Mouse (Mus musculus) frontal cortex, postnatal 10 days (tissue): ENCODE results near the gene Ppcdc.
A peak's percentile ranks its signal among the peaks of the same experiment; 100 is the strongest.
"Not testable (repeated sequence)": the region's sequence is repeated elsewhere in the genome, so short reads cannot be mapped to it uniquely, and the experiment has no call there.

ENCODE experiments used
- DNase-seq, 2 experiments: peaks; one replicate each; pipeline ENCODE4 v3.0.0; 2022; ENCODE audit warnings: low spot score in 2 of 2, mixed read lengths in 1 of 2

The Ppcdc gene

DNA sequence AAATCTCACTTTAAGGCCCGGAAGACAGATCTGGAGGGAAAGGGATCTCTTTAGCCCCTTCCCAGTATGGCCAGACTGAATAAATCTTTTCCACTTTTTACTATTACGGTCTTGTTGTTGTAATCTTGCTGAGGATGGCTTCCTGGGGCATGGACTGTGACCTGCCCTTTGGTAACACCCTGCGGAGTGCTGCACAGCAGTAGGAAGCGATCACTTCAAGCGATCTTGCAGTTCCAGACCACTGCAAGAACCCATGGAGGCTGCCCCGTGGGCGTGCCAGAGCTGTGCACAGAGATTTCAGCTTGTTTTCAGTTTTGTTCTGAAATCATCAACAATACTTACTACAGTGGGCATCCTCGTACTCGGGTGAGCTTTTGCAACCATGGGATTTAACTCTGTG lies 8.7 kb downstream of the Ppcdc start:
- no peak for DNase-seq

DNA sequence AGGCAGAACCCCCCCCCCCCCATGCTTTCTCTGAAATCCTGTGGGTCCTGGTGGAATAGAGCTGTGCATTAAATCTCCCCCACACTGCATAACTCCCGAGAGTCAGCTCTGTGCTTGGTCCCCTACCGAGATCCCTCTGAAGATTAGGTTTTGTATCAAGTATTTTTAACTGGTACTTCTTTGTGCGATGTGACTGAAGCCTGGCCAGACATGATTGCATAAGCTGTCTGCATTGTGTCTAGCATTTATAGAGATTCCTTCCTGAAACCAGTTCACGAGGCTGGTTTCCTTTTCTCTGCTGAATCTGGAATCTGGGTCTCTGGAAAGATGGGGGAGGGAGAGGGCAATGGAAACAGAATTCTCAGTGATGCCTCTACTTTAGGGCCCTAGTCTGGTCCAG lies 11.5 kb downstream of the Ppcdc start:
- DNase-seq, result no peak

DNA sequence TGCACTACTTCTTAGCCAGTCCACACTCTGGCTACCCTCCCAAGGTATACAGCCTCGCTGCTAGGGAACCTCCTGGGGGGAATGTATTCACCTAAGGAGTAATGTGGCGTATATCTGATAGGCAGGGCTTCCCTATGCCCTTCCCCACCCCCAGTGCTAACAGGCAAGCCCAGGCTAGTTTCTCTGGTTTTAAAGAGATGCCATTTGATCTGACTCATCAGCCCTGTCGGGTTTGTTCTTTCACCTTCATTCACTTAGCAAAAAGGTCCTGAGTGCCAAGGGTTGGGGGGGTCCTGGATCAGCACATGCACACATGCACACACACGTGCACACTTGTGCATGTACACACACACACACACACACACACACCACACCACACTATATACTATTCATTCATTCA lies 12.0 kb downstream of the Ppcdc start:
- DNase-seq, result no peak

DNA sequence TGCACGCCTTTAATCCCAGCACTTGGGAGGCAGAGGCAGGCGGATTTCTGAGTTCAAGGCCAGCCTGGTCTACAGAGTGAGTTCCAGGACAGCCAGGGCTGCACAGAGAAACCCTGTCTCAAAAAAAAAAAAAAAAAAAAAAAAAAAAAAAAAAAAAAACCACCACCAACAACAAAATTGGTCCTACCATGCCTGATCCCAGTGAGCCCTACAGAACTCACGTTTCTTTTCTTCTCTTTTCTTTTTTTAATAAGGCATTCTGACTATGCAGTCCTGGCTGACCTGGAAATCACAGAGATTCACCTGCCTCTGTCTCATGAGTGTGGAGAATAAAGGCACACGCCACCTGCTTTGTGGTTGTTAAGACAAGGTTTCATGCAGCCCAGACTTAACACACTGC lies 12.8 kb downstream of the Ppcdc start:
- not testable (repeated sequence) for DNase-seq

DNA sequence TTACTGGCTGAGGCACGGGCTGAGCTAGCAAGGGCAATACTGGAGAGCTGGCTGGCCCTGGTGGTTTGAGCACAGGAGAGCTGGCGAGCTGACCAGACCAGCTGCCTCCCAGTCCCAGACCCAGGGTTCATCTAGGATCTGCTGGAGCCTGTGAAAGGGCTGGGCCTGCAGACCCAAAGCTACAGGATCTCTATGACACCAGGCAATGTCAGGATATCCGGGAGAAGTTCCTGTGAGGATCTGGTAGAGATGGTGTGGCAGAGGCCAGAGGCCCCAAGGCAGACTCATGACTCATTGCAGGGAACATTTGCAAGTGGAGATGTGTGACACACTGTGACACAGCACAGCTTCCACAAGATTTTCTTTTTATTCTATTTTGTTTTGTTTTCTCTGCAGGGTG lies 14.8 kb downstream of the Ppcdc start:
- DNase-seq, result no peak

DNA sequence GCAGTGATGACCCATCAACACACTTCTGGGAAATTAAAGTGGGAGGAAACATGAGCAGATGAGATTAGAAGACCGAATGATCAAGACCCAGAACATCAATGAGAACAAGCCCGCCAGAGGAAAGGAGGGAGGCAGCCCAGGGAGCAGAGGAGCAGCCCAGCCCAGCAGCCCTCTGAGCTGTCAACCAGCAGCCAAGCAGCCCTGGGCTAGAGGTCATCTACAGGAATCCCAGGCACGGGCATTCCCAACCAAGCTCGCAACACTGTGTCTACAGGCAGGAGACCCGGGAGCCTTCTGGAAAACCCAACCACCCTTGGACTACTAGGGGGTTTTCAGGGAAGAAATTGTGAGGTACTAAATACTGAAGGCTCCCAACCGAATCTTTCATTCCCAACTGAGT lies 15.9 kb downstream of the Ppcdc start:
- DNase-seq, result no peak

DNA sequence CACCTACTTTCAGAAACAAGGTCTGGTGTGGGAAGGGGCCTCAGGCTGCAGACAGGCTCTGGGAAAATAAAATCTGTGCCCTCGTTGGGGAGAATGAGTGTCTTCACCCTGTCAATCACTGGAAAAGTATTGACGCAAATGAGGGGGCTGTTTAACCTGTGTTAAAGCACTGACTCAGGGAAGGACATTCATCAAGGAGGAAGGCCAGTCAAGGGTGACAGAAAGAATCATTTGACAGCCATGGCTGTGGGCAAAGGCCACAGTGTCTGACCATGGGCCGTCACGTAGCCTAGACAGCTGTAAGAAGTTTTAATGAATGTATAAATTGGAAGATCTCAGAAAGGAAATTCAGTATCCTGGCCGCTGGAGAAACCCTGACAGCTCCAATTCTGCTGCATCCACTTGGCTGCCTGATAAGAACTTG lies 18.2 kb downstream of the Ppcdc start:
- no peak for DNase-seq

DNA sequence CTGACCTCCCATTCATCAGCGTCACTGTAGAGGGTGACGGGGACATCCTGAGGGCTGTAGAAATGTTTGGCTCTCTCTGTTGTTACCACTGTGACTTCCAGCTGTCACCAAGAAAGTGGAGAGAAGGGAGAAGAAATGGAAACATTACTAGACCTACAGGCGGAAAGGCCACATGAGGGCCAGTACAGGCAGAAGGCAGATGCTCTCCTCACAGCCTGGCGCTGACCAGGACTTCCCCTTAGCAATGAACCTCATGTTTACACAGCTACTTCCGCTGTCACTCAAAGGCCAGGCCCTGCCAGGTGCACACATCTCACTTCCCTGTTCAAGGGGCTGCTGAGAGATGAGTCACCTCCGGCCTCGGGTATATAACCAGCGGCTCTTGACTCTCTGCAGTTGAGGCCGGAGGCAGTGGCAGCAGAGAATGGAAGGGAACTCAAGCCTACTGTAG lies 18.8 kb downstream of the Ppcdc start:
- peak; percentile 55 to 75 for DNase-seq

DNA sequence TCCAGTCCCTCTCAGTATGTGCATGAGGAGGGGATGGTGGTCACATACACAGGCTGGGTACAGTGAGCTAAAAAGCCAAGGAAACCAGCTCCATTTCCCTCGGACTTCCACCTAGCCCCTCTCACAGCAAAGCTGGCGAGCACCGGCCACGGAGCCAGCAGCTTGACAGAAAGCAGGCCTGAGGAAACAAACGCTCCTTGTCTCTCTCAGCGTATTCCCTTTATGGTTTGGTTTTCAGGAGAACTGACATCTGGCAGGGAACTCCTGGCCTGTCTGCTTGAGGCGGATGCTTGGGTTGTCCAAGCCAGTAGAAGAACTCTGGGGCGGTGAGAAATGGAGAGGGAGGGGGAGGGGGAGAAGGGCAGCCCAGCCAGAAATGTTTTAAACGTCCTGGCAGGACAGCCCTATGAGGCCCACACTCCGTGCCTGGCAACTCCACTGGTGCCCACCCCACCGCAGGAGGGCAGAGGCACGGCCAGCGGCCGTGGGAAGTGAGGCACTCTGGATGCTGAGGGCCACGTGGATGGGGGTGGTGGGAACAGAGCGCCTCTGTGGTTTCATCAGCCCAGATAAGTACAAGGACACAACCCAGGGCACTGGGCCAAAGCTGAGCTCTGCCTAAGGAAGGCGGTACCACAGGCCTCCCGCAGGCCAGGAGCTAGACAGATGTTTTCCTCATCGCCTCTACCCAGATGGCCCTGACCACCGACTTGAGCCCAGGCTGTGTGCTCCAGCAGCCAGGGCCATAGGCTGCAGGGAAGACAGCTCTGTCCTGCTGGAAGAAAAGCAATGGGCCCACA lies 19.4 kb downstream of the Ppcdc start:
- peak; percentile 82 to 89 for DNase-seq

DNA sequence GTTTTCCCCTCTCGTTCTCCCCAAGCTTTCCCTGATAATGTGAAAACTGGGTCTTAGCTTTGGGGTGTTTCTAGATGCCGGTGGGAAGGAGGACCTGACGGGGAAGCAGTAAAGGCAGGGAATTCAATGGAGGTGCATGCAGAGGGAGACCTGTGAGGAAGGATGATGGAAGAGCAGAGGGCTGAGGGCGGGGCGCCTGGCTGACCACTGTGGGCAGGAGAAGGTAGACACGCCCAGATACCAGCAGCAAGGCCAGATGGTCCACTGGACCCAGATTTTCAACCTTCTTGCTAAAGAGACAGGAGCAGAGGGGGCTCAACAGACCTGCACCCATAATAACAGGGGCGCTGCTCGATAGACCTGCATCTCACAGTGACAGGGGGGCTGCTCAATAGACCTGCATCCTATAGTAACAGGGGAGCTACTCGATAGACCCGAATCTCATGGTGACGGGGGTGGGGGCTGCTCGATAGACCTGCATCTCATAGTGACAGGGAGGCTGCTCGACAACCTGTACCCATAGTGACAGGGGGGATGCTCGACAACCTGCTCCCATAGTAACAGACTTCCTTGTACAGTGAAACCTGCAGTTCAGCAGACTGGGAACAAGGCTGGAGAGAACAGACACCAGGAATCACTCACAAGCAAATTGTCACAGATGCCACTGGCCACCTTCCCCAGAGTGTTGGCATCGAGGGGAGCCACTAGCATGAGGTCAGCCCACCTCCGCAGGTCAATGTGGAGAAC lies 20.2 kb downstream of the Ppcdc start:
- no peak for DNase-seq

DNA sequence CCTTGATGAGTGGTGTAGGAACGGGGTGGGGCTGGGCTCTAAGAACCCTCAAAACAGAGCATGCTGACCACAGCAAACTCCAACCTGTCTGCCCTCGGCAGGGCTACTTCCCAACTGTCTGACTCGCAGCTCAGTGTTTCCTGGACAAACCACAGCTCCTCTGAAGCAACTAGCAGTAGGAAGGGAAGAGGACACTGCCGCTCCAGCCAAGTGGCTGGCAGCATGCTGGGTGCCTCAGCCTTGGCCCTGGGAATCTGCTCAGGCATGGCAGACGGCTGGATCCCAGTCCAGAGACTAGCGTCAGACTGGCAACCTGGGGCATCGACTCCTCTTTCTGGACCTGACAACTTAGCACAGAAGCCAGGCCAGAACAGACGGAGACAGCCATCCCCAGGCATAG lies 22.6 kb downstream of the Ppcdc start:
- no peak for DNase-seq

DNA sequence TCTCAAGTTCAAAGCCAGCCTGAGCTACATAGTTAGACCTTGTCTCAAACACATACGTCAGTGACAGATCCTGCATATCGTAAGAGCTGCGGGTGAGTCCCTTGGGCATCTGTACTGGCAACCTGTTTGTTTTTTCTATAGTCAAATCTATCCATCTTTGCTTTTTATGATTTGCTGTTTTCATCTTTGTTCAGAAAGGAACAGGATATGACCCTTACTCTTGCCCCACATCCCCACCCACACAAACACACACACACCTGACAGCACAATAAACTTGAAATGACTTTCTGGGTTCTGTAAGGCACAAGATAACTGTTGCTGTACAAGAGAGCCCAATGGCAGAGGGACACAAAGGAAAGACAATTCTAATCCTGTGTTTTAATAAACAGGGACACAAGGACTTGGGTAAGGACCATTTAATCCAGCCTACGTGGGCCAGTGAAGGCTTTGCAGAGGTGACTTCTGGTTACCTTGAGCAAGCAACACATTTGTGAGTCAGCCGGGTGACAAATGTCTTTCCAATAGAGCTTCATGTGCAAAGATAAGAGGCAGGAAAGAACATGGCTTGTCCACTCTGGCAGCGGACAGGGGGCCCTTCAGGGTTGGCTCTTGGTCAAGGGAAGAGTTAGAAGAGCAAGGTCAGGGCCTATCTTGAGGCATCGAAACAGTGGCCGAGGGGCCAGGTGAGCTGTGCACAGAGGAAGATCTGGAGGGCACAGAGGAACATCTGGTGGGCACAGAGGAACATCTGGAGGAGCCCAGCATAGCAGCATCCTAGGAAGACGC lies 32.6 kb downstream of the Ppcdc start:
- DNase-seq, result no peak

DNA sequence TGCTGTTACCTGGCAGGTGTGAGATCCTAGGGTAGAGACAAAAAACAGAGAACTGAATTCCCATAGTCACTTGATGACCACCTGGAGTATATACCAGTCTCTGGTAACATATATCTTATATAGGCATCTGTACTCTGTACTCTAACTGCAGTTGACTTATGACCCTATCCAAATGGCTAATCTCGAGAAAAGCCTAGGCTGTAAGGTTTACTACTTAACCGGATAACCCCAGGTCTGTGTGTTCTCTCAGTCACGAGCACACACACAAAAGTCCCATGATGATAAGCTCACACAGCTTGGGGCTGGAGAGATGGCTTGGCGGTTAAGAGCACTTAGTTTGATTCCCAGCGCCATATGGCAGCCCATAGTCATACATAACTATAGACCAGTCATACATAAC lies 33.5 kb downstream of the Ppcdc start:
- no peak for DNase-seq

DNA sequence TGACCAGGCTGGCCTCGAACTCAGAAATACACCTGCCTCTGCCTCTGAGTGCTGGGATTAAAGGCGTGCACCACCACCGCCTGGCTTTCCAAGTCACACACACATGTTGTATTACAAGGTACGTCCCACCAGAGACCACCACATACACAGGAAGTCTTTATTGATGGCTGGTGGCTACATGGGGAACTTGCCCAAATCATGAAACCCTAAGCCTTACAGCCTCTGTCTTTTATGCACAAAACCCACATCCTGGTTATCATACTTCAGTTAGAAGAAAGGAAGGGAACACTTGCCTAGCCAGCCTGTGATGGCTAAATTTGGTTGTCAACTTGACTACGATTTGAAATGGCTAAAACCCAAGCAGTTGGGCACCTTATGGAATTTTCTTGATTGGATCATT lies 35.9 kb downstream of the Ppcdc start:
- DNase-seq, result no peak

DNA sequence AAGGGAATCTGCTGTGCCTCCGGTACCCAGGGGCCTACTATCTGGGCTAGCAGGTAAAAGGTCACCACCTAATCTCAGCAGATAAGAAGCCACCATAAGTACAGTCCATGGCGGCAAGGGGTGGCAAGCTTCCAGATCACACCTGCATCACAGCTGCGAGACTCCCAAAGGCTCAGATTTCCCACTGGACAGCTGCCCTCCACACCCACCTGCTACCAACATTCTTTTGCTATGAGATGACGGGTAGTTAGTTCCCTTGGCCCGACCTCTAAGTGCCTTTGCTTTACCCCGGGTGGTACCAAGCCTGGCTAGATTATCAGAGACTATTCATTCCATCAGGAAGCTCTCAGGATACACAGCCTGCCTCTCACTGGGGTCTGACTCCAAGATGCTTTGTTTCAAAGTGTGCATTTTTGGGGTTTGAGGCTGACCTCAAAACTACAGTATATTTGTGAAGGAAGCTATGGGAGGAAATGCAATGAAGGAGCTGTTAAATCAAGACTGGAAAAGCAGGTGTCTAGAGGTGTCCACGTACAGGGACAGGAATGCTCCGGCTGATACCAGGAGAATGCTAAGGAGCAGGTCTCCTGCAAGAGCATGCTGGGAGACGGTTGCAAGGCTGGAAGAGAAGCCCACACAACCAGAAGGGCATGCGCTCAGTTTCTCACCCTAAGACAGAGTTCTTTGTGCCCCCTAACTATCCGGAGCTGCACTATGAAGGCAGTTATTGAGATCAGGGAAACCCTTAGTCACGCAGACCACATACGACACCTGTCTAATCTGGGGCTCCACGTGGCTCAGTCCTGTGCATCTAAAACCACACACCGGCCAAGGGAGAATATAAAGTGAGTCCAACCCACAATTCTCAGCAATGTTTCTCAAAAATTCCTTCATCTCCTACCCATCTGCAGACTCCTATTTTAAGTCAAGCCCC lies 37.3 kb downstream of the Ppcdc start:
- no peak for DNase-seq

DNA sequence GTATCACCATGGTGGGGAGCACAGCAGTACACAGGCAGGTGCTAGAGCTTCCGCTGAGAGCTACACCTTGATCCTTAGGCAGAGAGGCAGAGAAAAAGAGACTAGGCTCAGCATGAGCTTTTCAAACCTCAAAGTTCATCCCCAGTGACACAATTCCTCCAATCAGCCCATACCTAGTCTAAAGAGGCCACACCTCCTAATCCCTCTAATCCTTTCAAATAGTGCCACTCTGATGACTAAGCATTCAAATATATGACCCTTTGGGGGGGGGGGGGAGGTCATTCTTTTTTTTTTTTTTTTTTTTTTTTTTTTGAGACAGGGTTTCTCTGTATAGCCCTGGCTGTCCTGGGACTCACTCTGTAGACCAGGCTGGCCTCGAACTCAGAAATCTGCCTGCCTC lies 41.2 kb downstream of the Ppcdc start:
- DNase-seq, result no peak

DNA sequence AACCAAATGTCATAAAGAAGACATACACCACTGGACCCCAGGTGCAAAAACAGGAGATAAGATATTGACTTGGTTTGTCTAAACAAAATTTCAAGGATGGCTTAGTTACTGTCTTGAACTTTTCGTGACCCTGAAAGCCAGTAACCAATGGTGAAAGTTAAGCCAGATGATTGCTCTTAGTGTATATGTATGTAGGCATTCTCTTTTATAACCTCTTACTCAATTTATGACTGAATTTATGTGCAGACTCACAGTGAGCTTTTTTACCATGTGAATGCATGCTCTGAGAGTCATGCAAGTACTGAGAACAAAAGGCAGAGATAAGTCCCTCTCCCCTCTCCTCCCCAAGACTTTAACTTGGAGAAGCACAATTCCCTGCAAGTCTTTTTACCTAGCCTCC lies 47.0 kb downstream of the Ppcdc start:
- DNase-seq, result no peak

DNA sequence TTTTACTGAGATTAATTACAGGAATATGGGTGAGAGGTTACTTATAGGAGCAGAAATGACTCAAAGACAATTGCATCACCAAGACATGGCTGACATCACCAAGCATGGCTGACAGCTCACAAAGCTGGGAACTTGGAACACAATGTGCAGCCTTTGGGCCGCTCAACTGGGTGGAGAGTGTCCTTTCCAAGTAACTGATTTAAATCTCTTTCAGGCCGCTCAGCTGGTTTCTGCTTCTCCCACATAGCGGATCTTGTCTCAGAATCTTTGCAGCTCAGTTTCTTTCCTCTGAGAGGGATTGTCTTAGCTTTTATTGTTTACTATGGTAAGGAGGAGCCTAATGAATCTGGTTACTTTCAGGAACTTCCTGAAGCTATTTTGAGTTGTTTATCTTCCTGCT lies 49.1 kb downstream of the Ppcdc start:
- DNase-seq, result no peak

DNA sequence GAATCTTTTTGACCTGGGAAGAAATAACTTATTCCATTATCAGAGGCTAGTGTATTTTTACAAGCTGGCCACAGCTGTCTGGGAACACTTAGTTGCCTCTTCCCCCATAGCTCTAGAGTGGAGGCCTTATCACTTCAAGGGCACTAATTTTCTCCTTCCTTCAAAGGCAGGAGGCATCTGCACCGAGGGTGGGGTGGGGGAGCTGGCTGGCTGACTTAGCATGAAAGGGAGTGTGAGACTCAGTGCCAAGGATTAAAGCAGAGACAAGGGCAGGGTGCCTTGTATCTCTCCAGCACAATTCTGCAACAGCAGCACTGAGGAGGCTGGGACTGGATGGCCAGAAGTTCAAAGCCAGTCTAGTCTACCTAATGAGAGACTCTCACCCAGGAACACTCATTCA lies 50.8 kb downstream of the Ppcdc start:
- DNase-seq, result no peak

DNA sequence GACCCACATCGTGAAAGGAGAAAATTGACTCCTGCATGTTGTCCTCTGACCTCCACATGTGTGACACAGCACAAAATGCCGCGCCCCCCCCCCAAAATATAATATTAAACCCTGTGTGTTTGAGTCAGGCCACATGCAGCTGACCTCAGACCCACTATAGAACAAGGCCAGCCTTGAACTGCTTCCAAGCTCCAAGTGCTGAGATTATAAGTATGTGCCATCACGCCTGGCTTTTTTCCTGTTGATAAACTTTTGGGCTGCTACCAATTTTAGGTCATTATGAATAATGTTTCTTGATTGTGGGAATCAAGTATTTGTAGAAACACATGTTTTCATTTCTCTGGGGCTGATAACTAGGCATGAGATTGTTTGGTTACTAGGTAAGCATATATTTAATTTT lies 53.0 kb downstream of the Ppcdc start:
- no peak for DNase-seq

DNA sequence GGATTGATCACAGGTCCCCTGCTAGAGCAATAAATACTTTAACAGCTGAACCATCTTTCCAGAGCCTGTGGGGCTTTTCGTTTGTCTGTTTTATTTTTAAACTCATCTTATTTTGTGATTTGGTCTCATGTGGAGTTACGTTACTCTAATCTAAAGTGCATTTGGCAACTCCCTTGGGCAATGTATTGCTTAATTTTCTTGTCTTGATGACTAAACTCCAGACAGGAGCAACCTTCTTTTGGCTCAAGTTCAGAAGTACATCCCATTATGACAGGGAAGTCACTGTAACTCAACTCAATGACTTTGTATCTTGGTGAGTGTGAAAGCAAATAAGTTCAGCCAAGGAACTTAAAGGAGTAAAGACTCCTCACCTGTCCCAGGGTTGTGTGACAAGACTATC lies 55.3 kb downstream of the Ppcdc start:
- DNase-seq, result no peak
